Mouse (Mus musculus) embryo, embryonic 9.5 days (tissue): ENCODE results near the gene Abcf1.
"Not testable (repeated sequence)": the region's sequence is repeated elsewhere in the genome, so short reads cannot be mapped to it uniquely, and the experiment has no call there.

Experiments used
- DNase-seq: peaks from one replicate; pipeline ENCODE4 v3.0.0-alpha.2; 2017; ENCODE audit errors: extremely low spot score

Abcf1 gene

GRCm38 (mm10) chr17:35969418-35970389 lies at the start of gene Abcf1:
Gene Abcf1, minus strand, starts transcription at chr17:35969761.
- DNase-seq, result peak; percentile 98

GRCm38 (mm10) chr17:36018979-36019378 lies 49.4 kb upstream of the Abcf1 start:
- DNase-seq, result no peak

GRCm38 (mm10) chr17:36017046-36017445 lies 47.5 kb upstream of the Abcf1 start:
- no peak for DNase-seq

GRCm38 (mm10) chr17:36014977-36015376 lies 45.4 kb upstream of the Abcf1 start:
- DNase-seq, result no peak

GRCm38 (mm10) chr17:36004409-36004808 lies 34.8 kb upstream of the Abcf1 start:
- DNase-seq, result not testable (repeated sequence)

GRCm38 (mm10) chr17:36003331-36003730 lies 33.8 kb upstream of the Abcf1 start:
- DNase-seq, result no peak

GRCm38 (mm10) chr17:36001966-36002365 lies 32.4 kb upstream of the Abcf1 start:
- no peak for DNase-seq

GRCm38 (mm10) chr17:36001121-36001897 lies 31.7 kb upstream of the Abcf1 start:
- no peak for DNase-seq

- no peak for DNase-seq
Measured at GRCm38 (mm10) chr17:36000349-36000748, 30.8 kb upstream of the Abcf1 start.

- no peak for DNase-seq
Measured at GRCm38 (mm10) chr17:35999356-35999755, 29.8 kb upstream of the Abcf1 start.

GRCm38 (mm10) chr17:35998545-35999305 lies 29.2 kb upstream of the Abcf1 start:
- DNase-seq, result no peak

- no peak for DNase-seq
Measured at GRCm38 (mm10) chr17:35997713-35998510, 28.4 kb upstream of the Abcf1 start.

- DNase-seq, result peak; percentile 95
Measured at GRCm38 (mm10) chr17:35996949-35997348, 27.4 kb upstream of the Abcf1 start.

- no peak for DNase-seq
Measured at GRCm38 (mm10) chr17:35994879-35995240, 25.3 kb upstream of the Abcf1 start.

- peak; percentile 76 for DNase-seq
Measured at GRCm38 (mm10) chr17:35994175-35994878, 24.8 kb upstream of the Abcf1 start.

- peak; percentile 83 for DNase-seq
Measured at GRCm38 (mm10) chr17:35993675-35994074, 24.1 kb upstream of the Abcf1 start.

- no peak for DNase-seq
Measured at GRCm38 (mm10) chr17:35991781-35992180, 22.2 kb upstream of the Abcf1 start.

- no peak for DNase-seq
Measured at GRCm38 (mm10) chr17:35981776-35982175, 12.2 kb upstream of the Abcf1 start.

GRCm38 (mm10) chr17:35980363-35980754 lies 10.8 kb upstream of the Abcf1 start:
- DNase-seq, result peak; percentile 60
